Mouse (Mus musculus): ENCODE results near the gene Nalcn. TPM values are rescaled to one million over a fixed set of nuclear protein-coding genes. Genes with fewer than 3 reads are reported as not detected.

Gene Nalcn
- not detected for total RNA-seq (2023)

DNA sequence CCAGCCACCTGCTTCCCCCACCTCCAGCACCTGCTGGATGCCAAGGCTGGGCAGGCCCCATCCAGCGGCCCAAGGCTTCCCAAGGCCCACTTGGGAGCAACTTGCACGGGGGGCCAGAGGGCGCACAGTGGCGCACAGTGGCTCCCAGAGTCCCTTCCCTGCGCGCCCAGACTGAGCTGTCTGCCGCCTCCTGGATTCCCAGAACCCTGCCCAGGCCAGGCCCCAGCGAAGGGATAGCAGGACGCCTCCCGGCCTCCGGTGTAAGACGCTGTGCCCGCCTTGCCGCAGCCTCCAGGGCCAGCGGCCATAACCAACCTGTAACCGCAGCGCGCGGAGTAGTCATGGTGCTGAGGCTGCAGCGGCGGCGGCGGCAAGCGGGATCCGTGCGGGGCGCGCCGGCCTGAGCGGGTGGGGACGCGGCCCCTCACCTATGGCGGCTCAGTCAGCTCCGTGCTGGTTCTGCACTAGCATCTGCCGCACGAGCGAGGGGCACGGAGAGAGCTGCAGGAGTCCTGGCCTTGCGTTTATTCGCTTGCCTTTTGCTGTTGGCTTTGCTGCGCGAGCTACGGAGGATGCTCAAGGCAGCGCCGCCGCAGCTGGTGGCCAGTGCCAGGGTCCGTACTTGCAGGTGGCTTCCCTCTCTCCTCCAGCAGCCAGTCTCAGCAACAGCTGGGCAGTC is at the start of gene Nalcn:
Gene Nalcn (minus strand): TSS at position 644 of the 679 bp plus-strand sequence.

DNA sequence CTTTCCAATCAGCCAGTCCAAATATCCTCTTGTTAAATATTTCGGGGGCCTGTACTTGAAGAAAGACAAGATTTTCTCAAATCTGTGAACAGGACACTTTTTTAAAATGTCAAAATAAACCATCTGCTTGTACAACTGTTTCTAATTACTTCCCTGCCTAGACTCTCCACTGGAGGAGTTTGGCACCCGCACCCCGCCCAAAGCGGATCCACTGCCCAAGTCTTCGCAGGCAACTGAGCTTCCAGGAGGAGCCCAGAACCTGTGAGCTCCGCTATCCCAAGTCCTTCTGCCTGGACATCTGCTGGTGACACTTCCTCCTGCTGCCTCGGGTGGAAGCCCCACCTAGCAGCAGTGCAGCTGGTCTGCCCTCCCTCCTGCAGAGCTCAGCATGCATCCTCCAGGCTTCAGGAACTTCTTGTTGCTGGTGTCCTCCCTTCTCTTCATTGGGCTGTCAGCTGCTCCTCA is 33.0 kb upstream of the Nalcn start, which contains the start of gene Itgbl1:
Gene Itgbl1 (plus strand): TSS at position 51 of the 465 bp plus-strand sequence.

Other genes starting within 250 kb of the Nalcn start
- not detected for gene Itgbl1, start 32.8 kb upstream of the Nalcn start, total RNA-seq (2023)